Mouse (Mus musculus): ENCODE results near the gene Olfr1131. TPM values are rescaled to one million over a fixed set of nuclear protein-coding genes. Genes with fewer than 3 reads are reported as not detected.
"Not testable (repeated sequence)": the region's sequence is repeated elsewhere in the genome, so short reads cannot be mapped to it uniquely, and the experiment has no call there.

The Olfr1131 gene
- not detected in 2 replicates for polyA plus RNA-seq (2012; rRNA removed)

GRCm38 (mm10) chr2:87626804-87627203 is at the start of gene Olfr1131:
Gene Olfr1131, plus strand, starts transcription at chr2:87627104.
- no peak for DNase-seq (ENCODE audit: low read depth)

GRCm38 (mm10) chr2:87605912-87606311 is 21.0 kb upstream of the Olfr1131 start, which contains the start of gene Olfr1130:
Gene Olfr1130, plus strand, starts transcription at chr2:87606212.
- not testable (repeated sequence) for DNase-seq (ENCODE audit: low read depth)

- DNase-seq (ENCODE audit: low read depth): no peak
These were observed 10.5 kb downstream of the Olfr1131 start, which contains the start of gene Olfr1132 for GRCm38 (mm10) chr2:87637435-87637834. Gene Olfr1132, minus strand, starts transcription at chr2:87637535.

GRCm38 (mm10) chr2:87642441-87642840 is 15.5 kb downstream of the Olfr1131 start:
- DNase-seq (ENCODE audit: low read depth): no peak

DNA sequence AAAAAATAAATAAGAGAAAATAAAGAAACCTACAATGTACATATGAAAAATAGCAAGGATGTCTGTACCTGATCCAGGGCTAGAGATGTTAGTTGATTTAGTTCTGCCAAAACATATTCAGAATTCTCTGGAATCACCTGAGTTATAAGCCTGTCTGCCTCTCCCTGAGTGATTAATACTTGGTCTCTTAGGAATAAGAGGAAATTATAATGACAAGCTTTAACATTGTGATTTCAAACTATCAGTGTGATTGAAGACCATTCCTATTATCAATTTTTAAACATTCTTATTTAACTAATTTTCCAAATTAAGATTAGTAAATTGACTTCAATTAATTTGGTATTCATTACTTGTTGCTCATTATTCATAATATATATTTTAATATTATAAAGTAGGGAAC is 20.4 kb downstream of the Olfr1131 start, which contains the start of gene Olfr1133:
TSS of gene Olfr1133 (minus strand) at position 101 of the 400 bp plus-strand sequence.
- no peak for DNase-seq (ENCODE audit: low read depth)

GRCm38 (mm10) chr2:87658360-87658759 is 31.5 kb downstream of the Olfr1131 start, which contains the start of gene Olfr1134:
Gene Olfr1134, minus strand, starts transcription at chr2:87658460.
- DNase-seq (ENCODE audit: low read depth): no peak

DNA sequence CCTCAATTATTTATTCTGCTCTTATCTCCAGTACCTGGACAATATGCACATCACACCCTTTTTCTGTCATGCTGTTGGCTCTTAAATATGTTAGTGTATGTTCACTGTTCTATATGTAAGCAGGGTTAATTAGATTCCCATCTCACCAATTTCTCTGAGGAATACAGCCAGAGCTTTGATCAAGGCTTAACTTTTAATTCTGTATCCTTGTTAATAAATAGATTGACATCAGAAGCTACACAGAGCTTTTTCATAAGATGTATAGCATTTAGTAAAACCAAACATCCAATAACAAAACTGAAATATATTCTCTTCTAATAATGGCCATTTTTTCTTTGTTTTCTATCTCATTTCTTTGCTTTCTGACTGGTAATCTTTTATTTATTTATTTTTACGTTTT is 46.7 kb downstream of the Olfr1131 start, which contains the start of gene Olfr1135:
TSS of gene Olfr1135 (minus strand) at position 101 of the 400 bp plus-strand sequence.
- no peak for DNase-seq (ENCODE audit: low read depth)

Other genes with a start within 250 kb of the Olfr1131 start
- not detected in 2 replicates for gene Olfr1122, start 241.3 kb upstream of the Olfr1131 start, polyA plus RNA-seq (2012; rRNA removed)
- not detected in 2 replicates for gene Olfr1123, start 210.5 kb upstream of the Olfr1131 start, polyA plus RNA-seq (2012; rRNA removed)
- gene Olfr1124, start 196.8 kb upstream of the Olfr1131 start, polyA plus RNA-seq (2012; rRNA removed): not detected in 2 replicates
- not detected in 2 replicates for gene Olfr1126, start 173.1 kb upstream of the Olfr1131 start, polyA plus RNA-seq (2012; rRNA removed)
- not detected in 2 replicates for gene Pramel7, start 130.0 kb upstream of the Olfr1131 start, polyA plus RNA-seq (2012; rRNA removed)
- gene Pramel6, start 120.5 kb upstream of the Olfr1131 start, polyA plus RNA-seq (2012; rRNA removed): not detected in 2 replicates
- not detected in 2 replicates for gene Olfr153, start 95.3 kb upstream of the Olfr1131 start, polyA plus RNA-seq (2012; rRNA removed)
- not detected in 2 replicates for gene Olfr1128, start 81.6 kb upstream of the Olfr1131 start, polyA plus RNA-seq (2012; rRNA removed)
- gene Olfr1129, start 53.2 kb upstream of the Olfr1131 start, polyA plus RNA-seq (2012; rRNA removed): not detected in 2 replicates
- gene Olfr1130, start 20.9 kb upstream of the Olfr1131 start, polyA plus RNA-seq (2012; rRNA removed): not detected in 2 replicates
- gene Olfr1132, start 10.4 kb downstream of the Olfr1131 start, polyA plus RNA-seq (2012; rRNA removed): not detected in 2 replicates
- gene Olfr1133, start 20.3 kb downstream of the Olfr1131 start, polyA plus RNA-seq (2012; rRNA removed): not detected in 2 replicates
- gene Olfr1134, start 31.4 kb downstream of the Olfr1131 start, polyA plus RNA-seq (2012; rRNA removed): not detected in 2 replicates
- gene Olfr1135, start 46.6 kb downstream of the Olfr1131 start, polyA plus RNA-seq (2012; rRNA removed): not detected in 2 replicates
- gene Olfr1136, start 66.8 kb downstream of the Olfr1131 start, polyA plus RNA-seq (2012; rRNA removed): not detected in 2 replicates
- not detected in 2 replicates for gene Olfr1137, start 86.1 kb downstream of the Olfr1131 start, polyA plus RNA-seq (2012; rRNA removed)
- gene Olfr1138, start 112.9 kb downstream of the Olfr1131 start, polyA plus RNA-seq (2012; rRNA removed): not detected in 2 replicates
- not detected in 2 replicates for gene Olfr1140, start 116.6 kb downstream of the Olfr1131 start, polyA plus RNA-seq (2012; rRNA removed)
- not detected in 2 replicates for gene Olfr1141, start 126.9 kb downstream of the Olfr1131 start, polyA plus RNA-seq (2012; rRNA removed)
- gene Olfr152, start 152.4 kb downstream of the Olfr1131 start, polyA plus RNA-seq (2012; rRNA removed): not detected in 2 replicates
- gene Olfr1143, start 173.5 kb downstream of the Olfr1131 start, polyA plus RNA-seq (2012; rRNA removed): not detected in 2 replicates
- gene Olfr1145, start 182.7 kb downstream of the Olfr1131 start, polyA plus RNA-seq (2012; rRNA removed): not detected in 2 replicates
- gene Olfr1148, start 203.4 kb downstream of the Olfr1131 start, polyA plus RNA-seq (2012; rRNA removed): not detected in 2 replicates
- not detected in 2 replicates for gene Olfr1150-ps1, start 216.9 kb downstream of the Olfr1131 start, polyA plus RNA-seq (2012; rRNA removed)
- gene Olfr1151, start 228.8 kb downstream of the Olfr1131 start, polyA plus RNA-seq (2012; rRNA removed): not detected in 2 replicates
- gene Olfr1152, start 239.4 kb downstream of the Olfr1131 start, polyA plus RNA-seq (2012; rRNA removed): not detected in 2 replicates

All from gonadal fat pad, adult 2 months (tissue).